Mouse (Mus musculus) kidney, postnatal 0 days (tissue): Measurements from ENCODE around the gene Grk2. TPM values are rescaled to one million over a fixed set of nuclear protein-coding genes. Genes with fewer than 3 reads are reported as not detected.

Experiments used
- ATAC-seq: fragments of 200-750 bp; cut with Nextera tagmentation; replicated peaks from 2 replicates; pipeline ENCODE4 v1.8.0; 2017; ENCODE audit warnings: low read depth, moderate number of reproducible peaks, moderate TSS enrichment, moderate library complexity; ENCODE audit not compliant: low FRiP score
- DNase-seq: peaks from one replicate; pipeline ENCODE4 v3.0.0-alpha.2; 2016; ENCODE audit warnings: low spot score
- H3K27ac ChIP-seq: fragments of 300-500 bp; sonication (generic); 2 replicates; pipeline ENCODE4 v1.5.1; 2014; ENCODE audit warnings: mild to moderate bottlenecking
- H3K27me3 ChIP-seq: fragments of 300-500 bp; sonication (generic); 2 replicates; pipeline ENCODE4 v1.6.1; 2014; ENCODE audit warnings: low read length, mixed read lengths; ENCODE audit not compliant: insufficient read depth
- H3K36me3 ChIP-seq: fragments of 300-500 bp; sonication (generic); 2 replicates; pipeline ENCODE4 v1.6.1; 2014; ENCODE audit warnings: low read length, mixed read lengths; ENCODE audit not compliant: insufficient read depth
- H3K4me1 ChIP-seq: fragments of 300-500 bp; sonication (generic); replicated peaks from 2 replicates; pipeline ENCODE4 v1.6.1; 2014; ENCODE audit warnings: antibody characterized with exemption, low read length, mixed read lengths; ENCODE audit not compliant: insufficient read depth
- H3K4me2 ChIP-seq: fragments of 300-500 bp; sonication (generic); 2 replicates; pipeline ENCODE4 v1.6.1; 2014; ENCODE audit warnings: mild to moderate bottlenecking, low read length, moderate library complexity, mixed read lengths
- H3K4me3 ChIP-seq: fragments of 300-500 bp; sonication (generic); replicated peaks from 2 replicates; pipeline ENCODE4 v1.5.1; 2014; ENCODE audit warnings: low read depth, low read length
- H3K9ac ChIP-seq: fragments of 300-500 bp; sonication (generic); 2 replicates; pipeline ENCODE4 v1.6.1; 2014; ENCODE audit warnings: low read depth, low read length
- H3K9me3 ChIP-seq: fragments of 300-500 bp; sonication (generic); replicated peaks from 2 replicates; pipeline ENCODE4 v1.6.1; 2016; ENCODE audit warnings: low read length, inconsistent platforms, mixed read lengths
- CTCF ChIP-seq: IDR thresholded peaks from 2 replicates; pipeline ENCODE4 v1.5.1; 2016; ENCODE audit warnings: antibody characterized with exemption, low read depth, mild to moderate bottlenecking, moderate library complexity
- WGBS: fragments of 180-500 bp; shearing (Covaris S2); extraction: QIAGEN DNeasy Blood & Tissue Kit; methylation state at CpG from one replicate; pipeline ENCODE4 v1.1.7; 2014; 5-methylcytosine and 5-hydroxymethylcytosine counted together
- polyA plus RNA-seq: library from polyadenylated mRNA; unstranded; fragments of >200 nt; fragmentation: Nextera tagmentation; extraction: Ambion mirVana; gene quantifications from 2 replicates; pipeline ENCODE4 v1.2.1, GENCODE M21; 2015

Grk2 gene
- polyA plus RNA-seq, 1 experiment from 2014 or later: 14.4 TPM

GRCm38 (mm10) chr19:4332653-4333052 lies 26.6 kb upstream of the Grk2 start:
- H3K4me1 ChIP-seq: peaks cover 16% of the 10 kb centered on the region
- peak overlapping the region; percentile 54 for H3K4me3 ChIP-seq
- TF ChIP-seq CTCF: no peak
- ATAC-seq (no peak), DNase-seq (peak; percentile 67)
- H3K36me3 ChIP-seq: peaks cover 24% of the 10 kb centered on the region
- peak overlapping the region; percentile 68 for H3K4me2 ChIP-seq
- no peaks in the 10 kb centered on the region for H3K9me3 ChIP-seq
- peak overlapping the region; percentile 93 for H3K27ac ChIP-seq
- H3K27me3 ChIP-seq: no peaks in the 10 kb centered on the region
- H3K9ac ChIP-seq: peak overlapping the region; percentile 64
- WGBS: 0% methylated on average over 4 of the region's 4 CpGs

- Histone ChIP-seq H3K27ac (no peak overlapping the region), H3K4me1 (peaks cover 16% of the 10 kb centered on the region), H3K9me3 (no peaks in the 10 kb centered on the region), H3K4me3 (no peak overlapping the region), H3K36me3 (peaks cover 36% of the 10 kb centered on the region), H3K4me2 (peak overlapping the region; percentile 68; the same call in 1 of the 2 replicates), H3K9ac (no peak overlapping the region), H3K27me3 (no peaks in the 10 kb centered on the region)
- no peak for DNase-seq
- 67% methylated on average over 3 of the region's 3 CpGs for WGBS
- ATAC-seq: no peak
- TF ChIP-seq CTCF: no peak
Observed at GRCm38 (mm10) chr19:4331273-4331672, 25.3 kb upstream of the Grk2 start.

GRCm38 (mm10) chr19:4330603-4331002 lies 24.6 kb upstream of the Grk2 start:
- Histone ChIP-seq H3K4me3 (no peak overlapping the region), H3K4me1 (peaks cover 16% of the 10 kb centered on the region), H3K9me3 (no peaks in the 10 kb centered on the region), H3K27me3 (no peaks in the 10 kb centered on the region), H3K27ac (no peak overlapping the region), H3K36me3 (peaks cover 43% of the 10 kb centered on the region), H3K4me2 (no peak overlapping the region), H3K9ac (no peak overlapping the region)
- ATAC-seq: no peak
- TF ChIP-seq CTCF: no peak
- DNase-seq: no peak
- 76% methylated on average over 2 of the region's 2 CpGs for WGBS

- no peak for DNase-seq
- WGBS: 96% methylated on average over 8 of the region's 8 CpGs
- peaks cover 10% of the 10 kb centered on the region for H3K4me1 ChIP-seq
- H3K9me3 ChIP-seq: no peaks in the 10 kb centered on the region
- no peak for ATAC-seq
- H3K36me3 ChIP-seq: peaks cover 60% of the 10 kb centered on the region
- H3K9ac ChIP-seq: no peak overlapping the region
- no peak overlapping the region for H3K4me2 ChIP-seq
- H3K27ac ChIP-seq: no peak overlapping the region
- no peak for TF ChIP-seq CTCF
- no peak overlapping the region for H3K4me3 ChIP-seq
- H3K27me3 ChIP-seq: no peaks in the 10 kb centered on the region
Observed at GRCm38 (mm10) chr19:4328737-4329304, 22.8 kb upstream of the Grk2 start.

DNA sequence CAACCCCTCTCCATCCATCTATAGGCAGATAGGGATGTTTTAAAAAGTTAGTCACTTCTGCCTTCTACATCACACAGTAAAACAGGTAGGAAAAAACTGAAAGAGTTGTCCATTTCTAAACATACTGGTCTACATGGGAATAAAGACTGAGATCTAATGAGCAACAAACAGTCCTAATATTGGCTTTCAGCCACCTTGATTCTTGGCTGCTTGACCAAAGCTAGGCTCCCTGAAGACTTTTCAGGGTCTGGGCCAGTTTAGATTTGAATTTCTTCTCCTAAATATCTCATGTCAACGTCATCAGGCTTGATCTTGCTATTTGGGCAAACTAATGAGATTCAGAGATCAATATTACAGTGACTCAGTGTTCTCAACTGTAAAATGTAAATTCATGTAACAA lies 20.9 kb upstream of the Grk2 start:
- no peak for DNase-seq
- no peaks in the 10 kb centered on the region for H3K27me3 ChIP-seq
- no peak for TF ChIP-seq CTCF
- WGBS: 79% methylated on average over 1 of the region's 1 CpGs
- no peak for ATAC-seq
- no peak overlapping the region for H3K27ac ChIP-seq
- H3K4me2 ChIP-seq: no peak overlapping the region
- H3K9me3 ChIP-seq: no peaks in the 10 kb centered on the region
- no peak overlapping the region for H3K9ac ChIP-seq
- no peak overlapping the region for H3K4me3 ChIP-seq
- H3K4me1 ChIP-seq: peaks cover 4% of the 10 kb centered on the region
- H3K36me3 ChIP-seq: peaks cover 75% of the 10 kb centered on the region

DNA sequence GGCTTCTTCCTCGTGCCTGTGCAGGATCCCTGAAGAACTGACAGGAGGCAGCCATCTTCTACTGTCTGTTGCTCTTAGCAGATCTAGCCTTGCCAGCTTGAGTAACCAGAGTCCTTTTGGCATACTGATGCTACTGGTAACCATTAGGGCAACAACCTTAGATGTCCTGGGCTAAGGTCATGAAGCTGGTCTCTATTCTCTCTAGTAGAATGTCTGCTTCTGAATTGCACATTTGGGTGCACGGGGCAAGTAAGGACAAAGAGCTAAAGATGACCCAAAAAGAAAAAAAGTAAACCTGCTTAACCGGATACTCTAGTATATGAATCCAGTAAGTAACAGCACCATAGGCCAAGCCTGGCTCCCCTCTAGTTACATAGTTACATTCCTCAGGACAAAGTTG lies 20.1 kb upstream of the Grk2 start:
- 77% methylated on average over 3 of the region's 3 CpGs for WGBS
- Histone ChIP-seq H3K4me3 (no peak overlapping the region), H3K9me3 (no peaks in the 10 kb centered on the region), H3K27ac (no peak overlapping the region), H3K4me1 (no peaks in the 10 kb centered on the region), H3K4me2 (no peak overlapping the region), H3K27me3 (no peaks in the 10 kb centered on the region), H3K36me3 (peaks cover 79% of the 10 kb centered on the region), H3K9ac (no peak overlapping the region)
- TF ChIP-seq CTCF: no peak
- DNase-seq (no peak), ATAC-seq (no peak)

DNA sequence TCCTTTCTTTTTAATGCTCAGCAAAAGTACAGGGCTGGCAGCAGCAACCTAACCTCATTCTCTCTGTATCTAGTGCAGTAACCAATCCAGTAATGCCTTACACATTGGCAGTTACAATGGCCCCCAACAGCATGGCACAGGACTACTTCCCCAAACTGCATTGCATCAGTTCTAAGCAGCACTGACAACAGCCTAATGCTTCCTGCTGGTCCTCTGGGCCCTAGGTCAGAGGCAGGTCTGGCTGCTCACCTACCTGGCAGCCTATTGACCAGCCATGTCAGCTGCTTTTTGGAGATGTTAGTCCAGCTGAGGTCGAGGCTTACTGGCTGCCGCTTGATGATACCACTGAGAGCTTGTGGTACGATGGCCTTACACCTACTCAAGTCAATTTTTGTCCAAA lies 16.1 kb upstream of the Grk2 start:
- Histone ChIP-seq H3K9ac (no peak overlapping the region), H3K4me1 (no peaks in the 10 kb centered on the region), H3K27ac (no peak overlapping the region), H3K27me3 (no peaks in the 10 kb centered on the region), H3K4me3 (no peak overlapping the region), H3K4me2 (no peak overlapping the region), H3K9me3 (no peaks in the 10 kb centered on the region), H3K36me3 (peaks cover 87% of the 10 kb centered on the region)
- DNase-seq: no peak
- WGBS: 89% methylated on average over 3 of the region's 3 CpGs
- no peak for ATAC-seq
- no peak for TF ChIP-seq CTCF
